Mouse (Mus musculus): ENCODE results near the gene Phf19.

The Phf19 gene

GRCm38 (mm10) chr2:34913218-34914068, at the start of gene Phf19:
TSS of gene Phf19 (minus strand) at chr2:34914026.
- DNase-seq (ENCODE audit: low read depth, low spot score): no peak

GRCm38 (mm10) chr2:34963371-34963956, 49.6 kb upstream of the Phf19 start:
- DNase-seq (ENCODE audit: low read depth, low spot score): no peak

GRCm38 (mm10) chr2:34962893-34963292, 49.1 kb upstream of the Phf19 start:
- no peak for DNase-seq (ENCODE audit: low read depth, low spot score)

GRCm38 (mm10) chr2:34962211-34962610, 48.4 kb upstream of the Phf19 start:
- no peak for DNase-seq (ENCODE audit: low read depth, low spot score)

- no peak for DNase-seq (ENCODE audit: low read depth, low spot score)
These were observed 47.7 kb upstream of the Phf19 start, which contains the start of gene Traf1 for GRCm38 (mm10) chr2:34961481-34962036. TSS of gene Traf1 (minus strand) at chr2:34961772.

GRCm38 (mm10) chr2:34960966-34961365, 47.1 kb upstream of the Phf19 start:
- no peak for DNase-seq (ENCODE audit: low read depth, low spot score)

GRCm38 (mm10) chr2:34960466-34960865, 46.6 kb upstream of the Phf19 start:
- DNase-seq (ENCODE audit: low read depth, low spot score): no peak

- DNase-seq (ENCODE audit: low read depth, low spot score): no peak
These were observed 44.8 kb upstream of the Phf19 start for GRCm38 (mm10) chr2:34958582-34958981.

GRCm38 (mm10) chr2:34958036-34958435, 44.2 kb upstream of the Phf19 start:
- no peak for DNase-seq (ENCODE audit: low read depth, low spot score)

GRCm38 (mm10) chr2:34957405-34957804, 43.6 kb upstream of the Phf19 start:
- no peak for DNase-seq (ENCODE audit: low read depth, low spot score)

GRCm38 (mm10) chr2:34956941-34957340, 43.1 kb upstream of the Phf19 start:
- DNase-seq (ENCODE audit: low read depth, low spot score): no peak

GRCm38 (mm10) chr2:34954344-34954743, 40.5 kb upstream of the Phf19 start:
- DNase-seq (ENCODE audit: low read depth, low spot score): no peak

GRCm38 (mm10) chr2:34953547-34954116, 39.8 kb upstream of the Phf19 start:
- DNase-seq (ENCODE audit: low read depth, low spot score): no peak

GRCm38 (mm10) chr2:34953018-34953417, 39.2 kb upstream of the Phf19 start:
- DNase-seq (ENCODE audit: low read depth, low spot score): no peak

GRCm38 (mm10) chr2:34951469-34951868, 37.6 kb upstream of the Phf19 start:
- no peak for DNase-seq (ENCODE audit: low read depth, low spot score)

- DNase-seq (ENCODE audit: low read depth, low spot score): no peak
These were observed 34.8 kb upstream of the Phf19 start for GRCm38 (mm10) chr2:34948622-34949021.

- DNase-seq (ENCODE audit: low read depth, low spot score): no peak
These were observed 32.2 kb upstream of the Phf19 start for GRCm38 (mm10) chr2:34946046-34946445.

- no peak for DNase-seq (ENCODE audit: low read depth, low spot score)
These were observed 31.8 kb upstream of the Phf19 start for GRCm38 (mm10) chr2:34945580-34945979.

GRCm38 (mm10) chr2:34944761-34945160, 30.9 kb upstream of the Phf19 start:
- DNase-seq (ENCODE audit: low read depth, low spot score): no peak

- DNase-seq (ENCODE audit: low read depth, low spot score): no peak
These were observed 29.8 kb upstream of the Phf19 start for GRCm38 (mm10) chr2:34943556-34944120.

GRCm38 (mm10) chr2:34941061-34941675, 27.3 kb upstream of the Phf19 start:
- DNase-seq (ENCODE audit: low read depth, low spot score): no peak

GRCm38 (mm10) chr2:34940246-34940645, 26.4 kb upstream of the Phf19 start:
- no peak for DNase-seq (ENCODE audit: low read depth, low spot score)

Measured in embryo, embryonic 11.5 days (tissue).